Mouse (Mus musculus): ENCODE results near the gene Adcy5. TPM values are rescaled to one million over a fixed set of nuclear protein-coding genes. Genes with fewer than 3 reads are reported as not detected.

Gene Adcy5
- total RNA-seq, 2 experiments from 2014 or later = 1.8 to 1.9 TPM

DNA sequence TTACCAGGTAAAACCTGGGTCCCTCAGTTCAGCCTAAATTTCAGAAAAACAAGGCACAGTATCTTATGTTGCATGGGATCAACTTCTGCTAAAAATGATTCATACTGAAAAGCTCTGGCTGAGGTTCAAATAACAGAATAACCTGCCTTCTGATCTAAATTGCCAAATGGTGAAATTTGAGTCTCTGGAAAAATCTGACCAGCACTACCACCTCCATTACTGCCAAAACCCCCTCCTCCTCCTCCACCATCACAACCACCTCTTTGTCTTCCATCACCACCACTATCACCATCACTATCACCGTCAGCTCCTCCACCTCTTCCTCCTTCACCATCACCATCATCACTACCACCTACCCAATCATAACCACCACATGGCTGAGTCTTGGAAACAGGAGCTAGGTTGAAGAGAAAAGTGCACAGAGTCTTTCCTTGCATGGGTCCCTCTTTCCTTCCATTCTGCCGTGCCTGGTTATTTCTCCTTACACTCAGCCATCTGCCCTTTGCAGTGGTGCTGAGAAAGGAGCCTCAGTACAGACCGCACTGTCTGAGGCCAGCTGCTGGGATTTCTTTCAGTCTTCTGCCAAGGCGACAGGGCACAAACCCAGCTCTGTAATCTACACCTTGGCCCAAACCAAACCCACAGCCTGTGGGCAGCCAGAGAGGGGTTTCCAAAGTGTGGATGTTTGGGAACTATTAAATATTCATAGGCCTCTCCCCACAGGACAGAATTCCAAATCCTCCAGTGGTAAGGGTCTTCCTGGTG, 85.5 kb downstream of the Adcy5 start:
- DNase-seq = no peak
- intact Hi-C loops (cut with DNase I) = no loop called here

DNA sequence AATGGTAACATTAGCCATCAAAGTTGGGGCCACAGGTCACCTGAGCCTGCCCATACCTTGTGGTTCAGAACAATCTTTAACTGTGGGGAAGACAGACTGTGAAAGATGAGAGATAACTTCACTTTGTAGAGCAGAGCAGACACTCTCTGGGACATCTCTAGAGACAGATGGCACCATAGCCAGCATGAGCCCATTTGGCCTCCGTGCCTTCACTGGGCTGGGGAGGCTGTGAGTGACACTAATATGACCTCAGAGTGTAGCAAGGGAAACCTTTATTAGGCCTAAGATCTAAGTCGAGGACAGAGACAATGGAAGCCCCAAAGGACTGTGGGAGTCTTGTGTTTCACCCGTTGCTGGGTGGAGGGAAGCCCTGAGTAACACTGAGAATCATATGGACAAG, 92.7 kb downstream of the Adcy5 start:
- intact Hi-C loops (cut with DNase I) = no loop called here
- DNase-seq = no peak

DNA sequence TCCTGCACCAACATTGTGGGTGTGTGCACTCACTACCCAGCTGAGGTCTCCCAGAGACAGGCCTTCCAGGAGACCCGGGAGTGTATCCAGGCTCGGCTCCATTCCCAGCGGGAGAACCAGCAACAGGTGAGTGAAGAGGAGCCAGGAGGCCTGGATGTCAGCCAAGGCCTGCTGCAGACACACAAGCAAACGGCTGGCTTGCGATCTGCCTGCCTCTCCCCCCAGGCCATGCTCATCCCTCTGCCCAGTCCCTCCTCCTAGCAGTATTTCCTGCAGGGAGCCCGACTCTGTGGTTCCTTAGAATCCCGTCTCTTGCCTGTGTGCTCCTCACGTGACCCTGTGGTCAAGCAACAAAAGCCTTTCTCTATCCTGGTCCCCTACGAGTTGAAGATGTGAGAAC, 94.1 kb downstream of the Adcy5 start:
- intact Hi-C loops (cut with DNase I) = no loop called here
- DNase-seq = peak; percentile 57 to 64

GRCm38 (mm10) chr16:35249763-35250162, 95.1 kb downstream of the Adcy5 start:
- DNase-seq = no peak
- intact Hi-C loops (cut with DNase I) = no loop called here

DNA sequence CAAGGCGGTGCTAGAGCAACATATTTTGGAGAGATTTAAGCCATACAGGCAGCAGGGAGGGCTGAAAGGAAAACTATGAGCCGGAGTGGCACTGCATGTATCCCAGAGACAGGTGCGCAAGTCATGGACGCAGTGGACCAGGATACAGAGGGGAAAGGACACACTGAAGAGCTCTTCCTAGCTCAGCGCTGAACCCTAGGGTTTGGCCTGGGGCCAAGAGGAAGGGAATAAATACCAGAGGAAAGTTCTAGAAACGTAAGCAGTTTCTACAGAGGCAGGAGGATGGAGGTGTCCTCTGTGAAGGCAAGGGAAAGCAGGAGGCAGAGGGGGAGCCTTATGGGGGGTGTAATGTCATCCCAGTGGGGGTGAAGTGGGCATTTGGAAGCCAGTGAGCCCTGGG, 97.0 kb downstream of the Adcy5 start:
- DNase-seq = no peak
- intact Hi-C loops (cut with DNase I) = no loop called here

- no peak for DNase-seq
- intact Hi-C loops (cut with DNase I) = no loop called here
Measured at GRCm38 (mm10) chr16:35252967-35253366, 98.3 kb downstream of the Adcy5 start.

GRCm38 (mm10) chr16:35255981-35256380, 101.3 kb downstream of the Adcy5 start:
- DNase-seq = no peak
- intact Hi-C loops (cut with DNase I) = no loop called here

GRCm38 (mm10) chr16:35270353-35270934, 115.8 kb downstream of the Adcy5 start:
- intact Hi-C loops (cut with DNase I) = loop anchor here (1.0 to 5.0 kb wide), 3 partner anchors 113 to 212 kb away; no protein-coding TSS in a partner anchor

DNA sequence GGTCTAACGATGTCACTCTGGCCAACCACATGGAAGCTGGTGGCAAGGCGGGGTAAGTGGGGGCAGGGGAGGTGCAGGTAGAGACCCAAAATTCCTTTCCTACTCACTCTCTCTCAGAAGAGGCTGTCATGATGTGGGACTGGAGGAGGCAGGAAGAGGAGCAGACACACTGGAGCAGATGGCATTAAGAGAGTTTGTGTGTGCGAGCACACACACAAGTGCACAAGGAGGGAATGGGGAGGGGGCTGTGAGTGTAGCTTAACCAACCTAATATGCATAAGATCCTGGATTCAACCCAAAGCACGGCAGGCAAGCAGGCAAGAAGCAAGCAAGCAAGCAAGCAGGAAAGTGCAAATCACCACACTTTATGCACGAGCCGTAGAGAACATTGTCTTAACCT, 116.3 kb downstream of the Adcy5 start:
- intact Hi-C loops (cut with DNase I) = loop anchor here (1.0 to 5.0 kb wide), 3 partner anchors 114 to 212 kb away; no protein-coding TSS in a partner anchor
- DNase-seq = no peak

More at GRCm38 (mm10) chr16:35270353-35270934, 115.8 kb downstream of the Adcy5 start:
- DNase-seq = peak; percentile 42 to 71

DNA sequence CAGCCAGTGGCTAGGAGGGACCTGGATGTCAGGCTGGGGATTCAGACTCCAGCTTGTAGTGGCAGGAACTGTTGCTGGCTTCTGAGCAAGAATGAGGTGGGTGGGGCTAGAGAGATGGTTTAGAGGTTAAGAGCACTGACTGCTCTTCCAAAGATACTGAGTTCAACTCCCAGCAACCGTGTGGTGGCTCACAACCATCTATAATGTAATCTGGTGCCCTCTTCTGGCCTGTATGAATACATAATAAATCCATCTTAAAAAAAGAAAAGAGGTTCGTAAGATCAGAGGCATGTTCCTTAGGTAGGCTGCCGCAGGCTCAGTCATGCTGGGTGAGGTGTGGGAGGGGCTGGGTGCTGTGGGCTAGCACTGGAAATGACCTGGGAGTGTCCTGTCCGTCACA, 116.9 kb downstream of the Adcy5 start:
- intact Hi-C loops (cut with DNase I) = loop anchor here (2.0 to 5.0 kb wide), 2 partner anchors 114 to 213 kb away; no protein-coding TSS in a partner anchor
- no peak for DNase-seq

- intact Hi-C loops (cut with DNase I) = loop anchor here (5.0 kb wide), 1 partner anchor 115 kb away; no protein-coding TSS in a partner anchor
- DNase-seq = no peak
Measured at GRCm38 (mm10) chr16:35272417-35272816, 117.7 kb downstream of the Adcy5 start.

DNA sequence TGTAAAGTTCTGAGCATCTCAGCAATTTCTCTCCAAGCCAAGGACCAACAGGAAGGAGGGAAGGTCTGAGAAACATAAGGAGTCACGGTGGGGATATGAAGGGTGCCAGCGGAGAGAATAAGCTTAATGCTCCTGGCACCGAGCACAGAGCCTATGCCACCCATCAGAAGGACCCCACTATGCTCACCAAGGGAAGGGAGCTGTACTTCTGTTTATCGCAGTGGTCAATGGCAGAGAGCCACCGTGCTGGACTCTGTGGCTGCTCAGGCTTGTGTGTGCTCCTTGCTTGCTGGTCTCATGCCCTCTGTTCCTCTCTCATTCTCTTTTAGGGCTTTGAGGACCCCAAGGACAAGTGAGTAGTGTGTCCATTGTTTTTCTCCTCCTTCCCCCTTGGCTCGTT, 123.5 kb downstream of the Adcy5 start:
- no peak for DNase-seq
- intact Hi-C loops (cut with DNase I) = no loop called here

DNA sequence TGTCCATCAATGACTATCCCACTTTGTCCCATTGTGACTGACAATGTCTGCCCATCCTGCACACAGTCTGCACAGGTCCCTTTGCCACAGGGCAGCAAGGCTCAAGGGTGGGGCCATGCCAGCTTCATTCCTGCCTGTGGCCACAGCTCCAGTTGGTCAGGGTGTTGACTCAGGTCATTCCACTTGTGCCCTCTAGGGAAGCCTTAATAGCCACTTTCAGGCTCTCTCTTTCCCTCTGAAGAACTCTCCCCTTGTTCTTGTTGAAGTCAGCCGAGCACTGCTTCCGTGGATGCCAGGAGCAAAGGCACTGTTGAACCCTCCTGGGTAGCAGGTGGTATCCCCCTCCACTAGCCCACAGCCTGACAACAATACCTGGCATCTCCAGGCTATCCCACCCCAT, 127.8 kb downstream of the Adcy5 start:
- intact Hi-C loops (cut with DNase I) = no loop called here
- DNase-seq = no peak

DNA sequence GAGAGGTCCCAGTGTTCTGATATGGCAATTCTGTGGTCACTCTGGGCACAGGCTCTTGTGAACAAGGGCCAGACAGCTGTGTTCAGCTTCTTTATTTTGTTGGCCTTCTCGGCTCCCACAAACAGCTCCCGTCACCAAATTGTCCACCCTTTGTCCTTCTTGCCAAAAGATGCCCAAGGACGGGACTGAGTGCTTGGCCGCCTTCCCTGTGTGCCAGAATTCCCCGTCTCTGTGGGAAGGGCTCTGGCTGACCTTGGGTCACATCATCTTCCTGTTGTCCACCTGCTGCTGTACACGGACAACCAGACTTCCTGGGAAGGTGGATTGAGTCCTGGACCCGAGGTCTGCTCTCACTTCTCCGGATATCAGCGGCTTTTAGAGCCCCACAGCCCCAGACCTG, 131.1 kb downstream of the Adcy5 start:
- no peak for DNase-seq
- intact Hi-C loops (cut with DNase I) = no loop called here

GRCm38 (mm10) chr16:35287244-35287643, 132.6 kb downstream of the Adcy5 start:
- DNase-seq = no peak
- intact Hi-C loops (cut with DNase I) = no loop called here

- intact Hi-C loops (cut with DNase I) = no loop called here
- peak in 1 of 2 experiments; percentile 14 for DNase-seq
Measured at GRCm38 (mm10) chr16:35297786-35298185, 143.1 kb downstream of the Adcy5 start.

DNA sequence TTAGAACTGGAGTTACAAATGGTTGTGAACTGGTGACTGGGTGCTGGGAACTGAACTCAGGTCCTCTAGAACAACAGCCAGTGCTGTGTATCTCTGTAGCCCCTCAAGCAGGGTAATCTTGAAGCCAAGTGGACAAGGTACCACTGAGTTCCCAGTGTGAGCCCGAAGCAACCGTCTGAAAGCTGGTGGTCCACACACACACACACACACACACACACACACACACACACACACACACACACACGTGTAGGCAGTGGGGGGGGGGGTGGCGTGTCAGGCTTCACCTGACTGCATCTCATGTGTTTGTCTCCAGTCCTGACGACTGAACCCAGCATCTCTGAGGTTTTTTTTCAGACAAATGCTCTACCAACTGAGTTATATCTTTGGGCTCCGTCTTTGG, 145.5 kb downstream of the Adcy5 start:
- intact Hi-C loops (cut with DNase I) = no loop called here
- no peak for DNase-seq

DNA sequence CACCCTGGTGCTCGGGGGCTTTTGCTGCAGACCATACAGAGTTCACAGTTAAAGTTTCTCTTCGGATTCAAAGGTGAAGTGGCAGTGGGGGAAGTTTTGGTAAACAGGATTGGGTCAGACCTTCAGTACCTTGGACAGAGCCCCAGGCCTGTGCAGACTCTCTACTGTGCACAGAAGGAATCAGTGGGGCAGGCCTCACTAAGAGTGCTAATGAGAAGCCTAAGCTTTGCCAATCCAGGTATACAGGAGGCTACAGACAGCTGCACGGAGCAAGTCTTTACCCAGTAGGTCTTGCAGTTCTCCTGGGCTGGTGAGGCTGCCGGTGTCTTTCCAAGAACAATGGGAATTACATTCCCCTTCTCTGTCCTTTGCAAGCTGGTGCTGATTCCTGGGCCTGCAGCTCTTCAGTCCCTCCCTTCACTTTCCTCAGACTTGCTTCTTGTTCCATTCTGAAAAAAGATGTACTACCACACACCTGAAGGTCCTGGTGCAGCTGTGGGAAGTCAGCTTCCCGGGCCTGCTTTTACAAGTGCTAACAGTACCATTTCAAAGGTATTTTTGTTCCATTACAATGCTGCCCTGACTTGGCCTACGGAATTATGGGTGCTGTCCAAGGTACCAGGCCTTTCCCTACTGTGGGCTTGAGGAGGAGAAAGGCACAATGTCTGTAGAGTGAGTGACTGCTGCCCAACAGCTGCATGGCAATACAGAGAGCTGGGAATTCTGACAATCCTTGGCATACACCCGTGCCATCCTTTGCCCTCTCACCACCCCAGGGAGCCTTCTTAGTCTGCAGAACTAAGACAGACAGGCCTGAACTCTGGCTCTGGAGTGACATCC, 148.0 kb downstream of the Adcy5 start:
- intact Hi-C loops (cut with DNase I) = no loop called here
- DNase-seq = no peak

GRCm38 (mm10) chr16:35303721-35304120, 149.0 kb downstream of the Adcy5 start:
- intact Hi-C loops (cut with DNase I) = no loop called here
- no peak for DNase-seq

GRCm38 (mm10) chr16:35304416-35304815, 149.7 kb downstream of the Adcy5 start:
- intact Hi-C loops (cut with DNase I) = no loop called here
- DNase-seq = no peak

GRCm38 (mm10) chr16:35305226-35305625, 150.5 kb downstream of the Adcy5 start:
- intact Hi-C loops (cut with DNase I) = no loop called here
- no peak for DNase-seq
